Mouse (Mus musculus) MEL (cell line): ENCODE results near the gene Srgap1. TPM values are rescaled to one million over a fixed set of nuclear protein-coding genes. Genes with fewer than 3 reads are reported as not detected.

Experiments used
- DNase-seq: peaks from one replicate; pipeline ENCODE4 v3.0.0; 2011; ENCODE audit warnings: low read depth, low spot score
- H3K27ac ChIP-seq: 2 replicates; pipeline ENCODE4 v1.5.1; 2012; ENCODE audit warnings: low read depth, mild to moderate bottlenecking, control low read depth, low read length, moderate library complexity; ENCODE audit not compliant: control insufficient read depth
- H3K27me3 ChIP-seq, 2 experiments: fragments of 150-350 bp in 1 of 2; sonication (generic) in 1 of 2; 2 replicates each; pipeline ENCODE4 v1.6.1; 2012; ENCODE audit warnings: low read length in 2 of 2, mild to moderate bottlenecking in 2 of 2, improper control_type of control experiment in 1 of 2, moderate library complexity in 1 of 2; ENCODE audit not compliant: insufficient read depth in 2 of 2, control insufficient read depth in 1 of 2
- H3K36me3 ChIP-seq, 2 experiments: 2 replicates each; pipeline ENCODE4 v1.6.1; 2012 to 2014; ENCODE audit warnings: low read length in 2 of 2, improper control_type of control experiment in 1 of 2, inconsistent platforms in 1 of 2, mild to moderate bottlenecking in 1 of 2; ENCODE audit not compliant: insufficient read depth in 2 of 2, control insufficient read depth in 1 of 2
- H3K4me1 ChIP-seq, 2 experiments: fragments of 150-350 bp in 1 of 2; sonication (generic) in 1 of 2; 2 replicates each; pipeline ENCODE4 v1.6.1; 2012; ENCODE audit warnings: low read length in 2 of 2, improper control_type of control experiment in 1 of 2, mild to moderate bottlenecking in 1 of 2; ENCODE audit not compliant: insufficient read depth in 2 of 2, control insufficient read depth in 1 of 2
- H3K4me3 ChIP-seq, 2 experiments: fragments of 150-350 bp in 1 of 2; sonication (generic) in 1 of 2; 2 replicates each; pipeline ENCODE4 v1.5.1; 2012; ENCODE audit warnings: low read depth in 2 of 2, low read length in 2 of 2, mild to moderate bottlenecking in 2 of 2, moderate library complexity in 2 of 2, control low read depth in 1 of 2, improper control_type of control experiment in 1 of 2; ENCODE audit not compliant: control insufficient read depth in 1 of 2, insufficient read depth in 1 of 2
- H3K79me2 ChIP-seq: 2 replicates; pipeline ENCODE4 v1.6.1; 2012; ENCODE audit warnings: mild to moderate bottlenecking, low read length, moderate library complexity; ENCODE audit not compliant: control insufficient read depth, poor library complexity, insufficient read depth
- H3K9ac ChIP-seq: 2 replicates; pipeline ENCODE4 v1.6.1; 2012; ENCODE audit warnings: low read depth, mild to moderate bottlenecking, control low read depth, low read length, moderate library complexity; ENCODE audit not compliant: control insufficient read depth, poor library complexity, severe bottlenecking
- H3K9me3 ChIP-seq: fragments of 150-350 bp; sonication (generic); replicated peaks from 2 replicates; pipeline ENCODE4 v1.6.1; 2012; ENCODE audit warnings: mild to moderate bottlenecking, low read length, improper control_type of control experiment, moderate library complexity; ENCODE audit not compliant: insufficient read depth
- BHLHE40 ChIP-seq: IDR thresholded peaks from 2 replicates; pipeline ENCODE4 v1.6.1; 2012; ENCODE audit warnings: low read depth, mild to moderate bottlenecking, inconsistent platforms, low read length, improper control_type of control experiment, borderline replicate concordance
- EP300 ChIP-seq, 2 experiments: IDR thresholded peaks; 2 replicates each; pipeline ENCODE4 v1.6.1; 2011; ENCODE audit warnings: improper control_type of control experiment in 2 of 2, low read length in 2 of 2, low read depth in 1 of 2, mild to moderate bottlenecking in 1 of 2
- ETS1 ChIP-seq: IDR thresholded peaks from 2 replicates; pipeline ENCODE4 v1.6.1; 2012; ENCODE audit warnings: low read depth, mild to moderate bottlenecking, inconsistent platforms, low read length, improper control_type of control experiment, moderate library complexity
- JUND ChIP-seq: IDR thresholded peaks from 2 replicates; pipeline ENCODE4 v1.6.1; 2011; ENCODE audit warnings: low read depth, mild to moderate bottlenecking, improper control_type of control experiment, low read length
- KAT2A ChIP-seq: conservative IDR thresholded peaks from 2 replicates; pipeline ENCODE4 v1.6.1; 2012; ENCODE audit warnings: low read depth, low read length, improper control_type of control experiment, inconsistent platforms
- MAX ChIP-seq: IDR thresholded peaks from 2 replicates; pipeline ENCODE4 v1.6.1; 2011; ENCODE audit warnings: low read length, improper control_type of control experiment
- MEF2A ChIP-seq: IDR thresholded peaks from 2 replicates; pipeline ENCODE4 v1.6.1; 2014; ENCODE audit warnings: low read depth, mild to moderate bottlenecking, inconsistent platforms, low read length, improper control_type of control experiment; ENCODE audit not compliant: poor library complexity, insufficient replicate concordance, severe bottlenecking; ENCODE audit errors: extremely low read depth
- MYB ChIP-seq: IDR thresholded peaks from 2 replicates; pipeline ENCODE4 v1.6.1; 2011; ENCODE audit warnings: mild to moderate bottlenecking, low read depth, low read length, improper control_type of control experiment
- NRF1 ChIP-seq: IDR thresholded peaks from 2 replicates; pipeline ENCODE4 v1.6.1; 2014; ENCODE audit warnings: low read depth, mild to moderate bottlenecking, inconsistent platforms, low read length, improper control_type of control experiment, moderate library complexity; ENCODE audit not compliant: poor library complexity, insufficient read depth, severe bottlenecking
- POLR2A ChIP-seq, 2 experiments: IDR thresholded peaks; 2 replicates each; pipeline ENCODE4 v1.6.1; 2011 to 2012; ENCODE audit warnings: low read length in 2 of 2, mild to moderate bottlenecking in 2 of 2, control low read depth in 1 of 2, improper control_type of control experiment in 1 of 2, low read depth in 1 of 2, moderate library complexity in 1 of 2; ENCODE audit not compliant: control insufficient read depth in 1 of 2, insufficient read depth in 1 of 2, poor library complexity in 1 of 2
- POLR2AphosphoS2 ChIP-seq: IDR thresholded peaks from 2 replicates; pipeline ENCODE4 v1.6.1; 2011; ENCODE audit warnings: low read length, improper control_type of control experiment
- POLR2AphosphoS5 ChIP-seq: IDR thresholded peaks from 2 replicates; pipeline ENCODE4 v1.6.1; 2012; ENCODE audit warnings: low read depth, borderline replicate concordance, mild to moderate bottlenecking, inconsistent platforms, low read length, moderate library complexity, mixed read lengths
- RCOR1 ChIP-seq: IDR thresholded peaks from 2 replicates; pipeline ENCODE4 v1.6.1; 2012; ENCODE audit warnings: low read depth, mild to moderate bottlenecking, inconsistent platforms, low read length, improper control_type of control experiment
- SMC3 ChIP-seq: IDR thresholded peaks from 2 replicates; pipeline ENCODE4 v1.6.1; 2011; ENCODE audit warnings: low read depth, low read length, improper control_type of control experiment
- TCF12 ChIP-seq: IDR thresholded peaks from 2 replicates; pipeline ENCODE4 v1.6.1; 2014; ENCODE audit warnings: low read depth, mild to moderate bottlenecking, inconsistent platforms, low read length, improper control_type of control experiment, moderate library complexity
- polyA plus RNA-seq, 2 experiments: library from polyadenylated mRNA; stranded (reverse) in 1 of 2; unstranded in 1 of 2; fragments of >175 nt in 1 of 2; fragments of >200 nt in 1 of 2; gene quantifications; 2 replicates each; pipeline versions ENCODE4 v1.2.1 to v1.2.4; 2012; ENCODE audit warnings: low replicate concordance in 2 of 2, low read depth in 1 of 2; ENCODE audit not compliant: insufficient read length in 2 of 2, insufficient read depth in 1 of 2, missing spikeins in 1 of 2
- total RNA-seq: library from RNA; depleted of rRNA; stranded (reverse); fragments of 300-350 nt; gene quantifications from 2 replicates; pipeline ENCODE4 v1.2.3, GENCODE M21; 2012

Gene Srgap1
- total and polyA plus RNA-seq, 3 experiments, result not detected

GRCm38 (mm10) chr10:122025198-122025597 lies 21.9 kb downstream of the Srgap1 start:
- Histone ChIP-seq H3K36me3 (no peaks in the 10 kb centered on the region), H3K9ac (no peak overlapping the region), H3K27me3 (no peaks in the 10 kb centered on the region), H3K79me2 (no peaks in the 10 kb centered on the region)
- no peak for TF ChIP-seq ETS1
- TF ChIP-seq, all 39 proteins: peak for 0
- Histone ChIP-seq H3K27ac (no peak overlapping the region), H3K9me3 (no peaks in the 10 kb centered on the region), H3K4me3 (no peak overlapping the region), H3K4me1 (no peaks in the 10 kb centered on the region)
- no peak for DNase-seq

- no peaks in the 10 kb centered on the region for H3K4me1 ChIP-seq
- H3K27ac ChIP-seq, result no peak overlapping the region
- DNase-seq, result no peak
- no peaks in the 10 kb centered on the region for H3K27me3 ChIP-seq
- H3K36me3 ChIP-seq, result no peaks in the 10 kb centered on the region
- H3K9ac ChIP-seq, result no peak overlapping the region
- TF ChIP-seq JUND, result no peak
- no peak overlapping the region for H3K4me3 ChIP-seq
- H3K9me3 ChIP-seq, result no peaks in the 10 kb centered on the region
- no peaks in the 10 kb centered on the region for H3K79me2 ChIP-seq
Observed at GRCm38 (mm10) chr10:122020906-122021305, 26.2 kb downstream of the Srgap1 start.

DNA sequence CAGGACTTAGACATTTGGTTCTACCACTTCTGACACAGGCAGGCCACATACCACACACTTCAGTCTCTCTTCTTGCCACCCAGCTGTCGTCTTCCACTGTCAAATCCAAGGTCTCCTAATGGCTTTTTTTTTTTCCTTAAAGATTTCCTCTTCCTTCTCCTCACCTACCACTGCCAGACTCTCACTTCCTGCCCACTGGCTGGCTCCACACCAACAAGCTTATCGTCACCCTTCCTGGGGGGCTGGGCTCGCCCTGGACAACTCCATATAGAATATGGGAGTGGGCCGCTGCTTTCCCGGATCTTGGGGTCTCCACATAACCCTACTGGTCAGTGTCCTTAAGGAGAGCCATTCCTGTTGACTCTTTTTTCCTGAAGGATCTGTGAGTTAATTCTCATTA lies 26.9 kb downstream of the Srgap1 start:
- H3K9me3 ChIP-seq, result no peaks in the 10 kb centered on the region
- no peak overlapping the region for H3K27ac ChIP-seq
- DNase-seq, result no peak
- H3K4me1 ChIP-seq, result no peaks in the 10 kb centered on the region
- no peak for TF ChIP-seq MYB
- TF ChIP-seq EP300 (IDR thresholded peaks at IDR 0.05; ENCODE audit: low read depth in 1 of 2, low read length in 2 of 2), result no peak
- TF ChIP-seq SMC3, result no peak
- no peak for TF ChIP-seq POLR2A (IDR thresholded peaks at IDR 0.05; ENCODE audit: control insufficient read depth in 1 of 2, insufficient read depth in 1 of 2, low read depth in 1 of 2, low read length in 2 of 2, poor library complexity in 1 of 2)
- TF ChIP-seq TCF12, result no peak
- TF ChIP-seq KAT2A, result no peak
- no peak for TF ChIP-seq BHLHE40
- no peak for TF ChIP-seq NRF1
- no peak for TF ChIP-seq POLR2AphosphoS2
- no peak for TF ChIP-seq RCOR1
- TF ChIP-seq MAX, result no peak
- no peak for TF ChIP-seq POLR2AphosphoS5
- no peak for TF ChIP-seq MEF2A
- no peak overlapping the region for H3K9ac ChIP-seq
- no peaks in the 10 kb centered on the region for H3K36me3 ChIP-seq
- H3K27me3 ChIP-seq, result no peaks in the 10 kb centered on the region
- no peak overlapping the region for H3K4me3 ChIP-seq
- H3K79me2 ChIP-seq, result no peaks in the 10 kb centered on the region
